Mouse (Mus musculus) limb, embryonic 12.5 days (tissue): ENCODE data around the gene Zfp758. TPM values are rescaled to one million over a fixed set of nuclear protein-coding genes. Genes with fewer than 3 reads are reported as not detected.
"Not testable (repeated sequence)": the region's sequence is repeated elsewhere in the genome, so short reads cannot be mapped to it uniquely, and the experiment has no call there.

Source experiments
- ATAC-seq: fragments of 200-750 bp; cut with Nextera tagmentation; 2 replicates; pipeline ENCODE4 v1.8.0; 2017; ENCODE audit warnings: low read depth, moderate TSS enrichment; ENCODE audit not compliant: insufficient number of reproducible peaks, insufficient read depth, low FRiP score, low TSS enrichment
- H3K27ac ChIP-seq: fragments of 300-500 bp; sonication (generic); 2 replicates; pipeline ENCODE4 v1.5.1; 2016; ENCODE audit warnings: mild to moderate bottlenecking, moderate library complexity
- H3K27me3 ChIP-seq: fragments of 300-500 bp; sonication (generic); 2 replicates; pipeline ENCODE4 v1.6.1; 2016; ENCODE audit warnings: mild to moderate bottlenecking, moderate library complexity
- H3K36me3 ChIP-seq: fragments of 300-500 bp; sonication (generic); 2 replicates; pipeline ENCODE4 v1.6.1; 2016; ENCODE audit warnings: mild to moderate bottlenecking, moderate library complexity
- H3K4me1 ChIP-seq: fragments of 300-500 bp; sonication (generic); replicated peaks from 2 replicates; pipeline ENCODE4 v1.6.1; 2016
- H3K4me2 ChIP-seq: fragments of 300-500 bp; sonication (generic); 2 replicates; pipeline ENCODE4 v1.6.1; 2016; ENCODE audit warnings: mild to moderate bottlenecking, moderate library complexity
- H3K4me3 ChIP-seq: fragments of 300-500 bp; sonication (generic); replicated peaks from 2 replicates; pipeline ENCODE4 v1.5.1; 2016; ENCODE audit warnings: mild to moderate bottlenecking
- H3K9ac ChIP-seq: fragments of 300-500 bp; sonication (generic); replicated peaks from 2 replicates; pipeline ENCODE4 v1.6.1; 2016; ENCODE audit warnings: mild to moderate bottlenecking, moderate library complexity
- H3K9me3 ChIP-seq: fragments of 300-500 bp; sonication (generic); 2 replicates; pipeline ENCODE4 v1.6.1; 2016; ENCODE audit warnings: mild to moderate bottlenecking, moderate library complexity
- WGBS: fragments of 180-500 bp; shearing (Covaris S2); methylation state at CpG from one replicate; pipeline ENCODE4 v1.1.7; 2016; 5-methylcytosine and 5-hydroxymethylcytosine counted together
- polyA plus RNA-seq: library from polyadenylated mRNA; unstranded; fragments of >200 nt; fragmentation: Nextera tagmentation; extraction: Ambion mirVana; gene quantifications from 2 replicates; pipeline ENCODE4 v1.2.1, GENCODE M21; 2016

Gene Zfp758
- 9.1 and 10.2 TPM in 2 replicates for polyA plus RNA-seq

GRCm38 (mm10) chr17:22361101-22361781 lies at the start of gene Zfp758, which contains the start of gene Zfp944:
TSS of gene Zfp758 (plus strand) at chr17:22361453.
TSS of gene Zfp944 (minus strand) at chr17:22361400.
- peak within 1 kb of the TSS; percentile 57 for H3K4me3 ChIP-seq
- peaks cover 22% of the 10 kb centered on the region for H3K36me3 ChIP-seq
- not testable (repeated sequence) for H3K9me3 ChIP-seq, H3K27me3 ChIP-seq
- peak; percentile 96 for ATAC-seq
- peak within 1 kb of the TSS; percentile 86 for H3K27ac ChIP-seq
- H3K9ac ChIP-seq: peak within 1 kb of the TSS; percentile 64
- H3K4me1 ChIP-seq: peaks cover 14% of the 10 kb centered on the region
- H3K4me2 ChIP-seq: peak within 1 kb of the TSS; percentile 60
- under 1% methylated on average over 30 of the region's 43 CpGs for WGBS

DNA sequence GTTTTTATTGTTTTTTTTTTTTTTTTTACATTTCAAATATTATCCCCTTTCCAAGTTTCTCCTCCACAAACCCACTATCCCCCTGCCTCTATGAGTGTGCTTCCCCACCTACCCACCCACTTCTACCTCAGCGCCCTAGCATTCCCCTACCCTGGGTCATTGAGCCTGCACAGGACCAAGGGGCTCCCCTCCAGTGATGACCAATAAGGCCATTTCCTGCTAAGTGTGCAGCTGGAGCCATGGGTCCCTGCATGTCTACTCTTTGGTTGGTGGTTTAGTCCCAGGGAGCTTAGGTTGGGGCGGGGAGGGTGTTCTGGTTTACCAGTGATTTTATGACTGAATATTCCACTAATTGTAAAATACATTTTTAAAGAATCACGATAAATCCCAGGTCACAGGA lies 47.0 kb upstream of the Zfp758 start:
- peak overlapping the region; percentile 67 for H3K9ac ChIP-seq
- 3% methylated on average over 3 of the region's 3 CpGs for WGBS
- ATAC-seq: peak; percentile 58; the same call in 1 of the 2 replicates

DNA sequence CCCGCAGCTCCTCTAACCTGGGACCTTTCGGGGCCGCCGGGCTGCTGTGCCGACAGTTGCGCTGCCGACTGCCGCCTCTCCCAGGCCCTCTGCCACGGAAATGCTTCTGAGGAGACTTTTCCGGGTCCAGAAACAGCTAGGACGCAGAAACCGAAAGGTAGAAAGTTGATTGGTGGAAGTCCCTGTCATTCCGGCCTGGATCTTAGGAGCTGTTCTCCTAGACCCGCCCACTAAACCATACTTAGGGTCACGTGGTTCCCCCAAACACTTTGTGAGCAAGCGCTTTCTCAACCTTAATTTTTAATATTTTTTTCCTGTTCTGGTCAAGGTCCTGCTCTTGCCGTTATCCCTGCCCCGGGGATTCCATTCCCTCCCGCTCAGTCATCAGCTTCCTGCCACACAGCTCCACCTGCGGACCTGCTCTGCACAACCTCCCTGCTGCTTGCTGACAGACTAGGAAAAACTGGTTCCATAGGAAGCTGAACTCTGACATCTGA lies 46.5 kb upstream of the Zfp758 start, which contains the start of gene CT030661.1:
CT030661.1 (minus strand) TSS at position 108 of the 497 bp plus-strand sequence.
- ATAC-seq: peak; percentile 97
- Histone ChIP-seq H3K4me3 (peak within 1 kb of the TSS; percentile 59), H3K9ac (peak within 1 kb of the TSS; percentile 67), H3K27ac (peak within 1 kb of the TSS; percentile 62; the same call in 1 of the 2 replicates), H3K4me2 (peak within 1 kb of the TSS; percentile 55)
- H3K9me3 ChIP-seq, H3K36me3 ChIP-seq, H3K27me3 ChIP-seq, H3K4me1 ChIP-seq: not testable (repeated sequence)
- under 1% methylated on average over 20 of the region's 20 CpGs for WGBS

More for the DNA sequence above, 47.0 kb upstream of the Zfp758 start:
- H3K27me3 ChIP-seq, H3K36me3 ChIP-seq, H3K9me3 ChIP-seq, H3K4me1 ChIP-seq, H3K27ac ChIP-seq: not testable (repeated sequence)
- Histone ChIP-seq H3K4me2 (peak overlapping the region; percentile 55), H3K4me3 (peak overlapping the region; percentile 59)

- not testable (repeated sequence) for H3K9me3 ChIP-seq, ATAC-seq, H3K4me1 ChIP-seq, H3K27me3 ChIP-seq, H3K36me3 ChIP-seq
- WGBS: 5% methylated on average over 2 of the region's 2 CpGs
- peak overlapping the region; percentile 54 for H3K9ac ChIP-seq
- peak overlapping the region; percentile 59 for H3K4me3 ChIP-seq
- H3K4me2 ChIP-seq: peak overlapping the region; percentile 55
- H3K27ac ChIP-seq: 0 out of 2 replicates have a peak overlapping the region, but pooled peaks have one; percentile 56
These were observed 46.0 kb upstream of the Zfp758 start for GRCm38 (mm10) chr17:22315247-22315646.

- Histone ChIP-seq H3K9ac (no peak overlapping the region), H3K4me2 (no peak overlapping the region), H3K27ac (no peak overlapping the region), H3K27me3 (no peaks in the 10 kb centered on the region), H3K4me1 (no peaks in the 10 kb centered on the region), H3K4me3 (no peak overlapping the region), H3K9me3 (no peaks in the 10 kb centered on the region), H3K36me3 (peaks cover 49% of the 10 kb centered on the region)
- ATAC-seq: no peak
These were observed 8.5 kb upstream of the Zfp758 start for GRCm38 (mm10) chr17:22352794-22353193.

DNA sequence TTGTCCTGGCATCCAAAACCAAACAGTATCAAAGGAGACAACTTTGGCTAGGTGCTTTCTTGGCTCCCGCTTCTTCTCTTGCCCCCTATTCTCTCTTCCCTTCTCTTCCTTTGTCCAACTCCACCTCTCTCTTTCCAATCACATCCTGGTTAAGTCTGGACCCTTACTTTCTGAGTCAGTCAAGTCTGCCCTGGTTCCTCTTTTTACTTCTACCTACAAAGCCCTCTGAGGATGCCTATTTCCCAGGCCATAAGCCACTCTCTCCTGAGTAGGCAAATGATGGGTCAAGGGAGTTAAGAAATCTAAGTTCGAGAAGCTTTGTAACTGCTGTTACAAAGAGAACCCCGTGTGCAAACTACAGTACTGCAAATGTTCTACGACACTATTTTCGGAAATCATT lies 681 bp upstream of the Zfp758 start:
- Histone ChIP-seq H3K4me1 (peaks cover 14% of the 10 kb centered on the region), H3K36me3 (peaks cover 26% of the 10 kb centered on the region), H3K27ac (no peak overlapping the region), H3K27me3 (no peaks in the 10 kb centered on the region), H3K9me3 (peaks cover 10% of the 10 kb centered on the region; the same call in 1 of the 2 replicates), H3K4me3 (peak overlapping the region; percentile 57), H3K9ac (peak overlapping the region; percentile 64), H3K4me2 (peak overlapping the region; percentile 60)
- 32% methylated on average over 5 of the region's 5 CpGs for WGBS
- ATAC-seq: no peak

- Histone ChIP-seq H3K27me3 (no peaks in the 10 kb centered on the region), H3K27ac (no peak overlapping the region), H3K9me3 (peaks cover 10% of the 10 kb centered on the region; the same call in 1 of the 2 replicates), H3K4me3 (no peak overlapping the region), H3K4me2 (no peak overlapping the region), H3K36me3 (peaks cover 14% of the 10 kb centered on the region), H3K4me1 (peaks cover 14% of the 10 kb centered on the region), H3K9ac (no peak overlapping the region)
- WGBS: 89% methylated on average over 3 of the region's 3 CpGs
- ATAC-seq: no peak
These were observed 2.6 kb downstream of the Zfp758 start for GRCm38 (mm10) chr17:22363895-22364294.

- Histone ChIP-seq H3K27me3 (no peaks in the 10 kb centered on the region), H3K4me2 (no peak overlapping the region), H3K9me3 (no peaks in the 10 kb centered on the region), H3K36me3 (no peaks in the 10 kb centered on the region), H3K4me1 (no peaks in the 10 kb centered on the region), H3K27ac (no peak overlapping the region), H3K9ac (no peak overlapping the region), H3K4me3 (no peak overlapping the region)
- WGBS: 81% methylated on average over 2 of the region's 2 CpGs
- ATAC-seq: no peak
These were observed 49.5 kb downstream of the Zfp758 start for GRCm38 (mm10) chr17:22410756-22411155.

DNA sequence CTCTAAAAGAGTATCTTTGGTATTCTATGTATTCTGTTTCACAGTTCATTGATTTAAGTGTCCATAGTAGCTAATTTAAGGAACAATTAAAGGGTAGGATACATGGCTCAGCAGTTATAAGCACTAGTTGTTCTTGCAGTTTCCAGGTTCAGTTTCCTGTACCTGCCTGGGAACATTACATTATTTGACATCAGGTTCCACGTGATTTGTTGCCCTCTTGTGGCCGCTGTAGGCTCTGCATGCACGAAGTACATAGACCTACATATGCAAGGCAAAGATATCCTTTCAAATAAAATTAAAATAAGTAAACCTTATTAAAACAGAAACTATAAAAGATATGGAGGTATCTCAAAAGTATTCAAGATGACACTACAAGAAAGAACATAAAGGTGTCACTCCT lies 56.3 kb downstream of the Zfp758 start:
- H3K4me2 ChIP-seq: no peak overlapping the region
- no peaks in the 10 kb centered on the region for H3K36me3 ChIP-seq
- no peaks in the 10 kb centered on the region for H3K4me1 ChIP-seq
- no peak overlapping the region for H3K27ac ChIP-seq
- no peak for ATAC-seq
- H3K9me3 ChIP-seq: no peaks in the 10 kb centered on the region
- no peak overlapping the region for H3K9ac ChIP-seq
- WGBS: 0% methylated on average over 3 of the region's 3 CpGs
- H3K4me3 ChIP-seq: no peak overlapping the region
- H3K27me3 ChIP-seq: no peaks in the 10 kb centered on the region

DNA sequence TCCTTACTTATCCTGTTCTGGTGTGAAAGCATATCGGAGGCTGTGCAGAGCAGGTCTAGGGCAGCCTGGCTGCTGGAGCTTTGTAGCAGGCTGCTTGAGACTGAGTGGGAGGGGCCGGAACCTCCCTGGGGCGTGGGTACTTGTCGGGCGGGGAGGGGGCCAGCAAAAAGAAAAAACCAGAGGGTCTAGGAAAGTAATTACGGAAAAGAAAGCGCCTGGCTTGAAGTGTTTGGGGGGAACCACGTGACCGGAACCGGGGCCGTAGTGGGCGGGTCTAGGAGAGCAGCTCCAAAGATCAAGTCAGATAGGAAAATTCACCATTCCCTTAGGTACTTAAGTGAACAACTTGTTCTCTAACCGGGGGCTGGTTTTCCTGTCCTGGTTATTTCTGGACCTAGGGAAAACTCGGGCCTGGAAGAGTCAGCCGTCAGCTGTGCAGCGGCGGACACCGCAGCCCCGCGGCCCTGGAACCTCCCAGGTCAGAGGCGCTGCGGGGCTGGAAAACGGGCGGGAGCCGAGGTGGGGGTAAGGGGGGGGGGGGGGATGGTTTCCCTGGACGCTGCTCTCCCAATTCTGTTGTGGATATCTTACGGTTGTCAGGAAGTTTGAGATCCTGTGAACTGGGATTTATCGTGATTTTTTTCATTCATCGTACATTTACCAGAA lies 62.8 kb downstream of the Zfp758 start, which contains the start of gene Zfp946:
Zfp946 (plus strand) TSS at position 271 of the 666 bp plus-strand sequence.
- Histone ChIP-seq H3K4me3 (peak within 1 kb of the TSS; percentile 60), H3K9me3 (no peaks in the 10 kb centered on the region), H3K27me3 (no peaks in the 10 kb centered on the region), H3K36me3 (no peaks in the 10 kb centered on the region), H3K27ac (peak within 1 kb of the TSS; percentile 92), H3K4me2 (peak within 1 kb of the TSS; percentile 63), H3K4me1 (0 out of 2 replicates have a peak, but pooled peaks cover 4% of the 10 kb centered on the region), H3K9ac (peak within 1 kb of the TSS; percentile 65)
- under 1% methylated on average over 29 of the region's 29 CpGs for whole genome bisulfite sequencing
- ATAC-seq: peak; percentile 98
